Mouse (Mus musculus) heart, embryonic 13.5 days (tissue): ENCODE results near the gene Traf3ip2. TPM values are rescaled to one million over a fixed set of nuclear protein-coding genes. Genes with fewer than 3 reads are reported as not detected.

ENCODE experiments used
- ATAC-seq: fragments of 200-750 bp; cut with Nextera tagmentation; 2 replicates; pipeline ENCODE4 v1.8.0; 2017; ENCODE audit warnings: moderate TSS enrichment; ENCODE audit not compliant: insufficient number of reproducible peaks, low FRiP score, low TSS enrichment; ENCODE audit errors: extremely low read depth
- H3K27ac ChIP-seq: fragments of 300-500 bp; sonication (generic); replicated peaks from 2 replicates; pipeline ENCODE4 v1.5.1; 2015; ENCODE audit warnings: moderate library complexity, mild to moderate bottlenecking, inconsistent platforms
- H3K27me3 ChIP-seq: fragments of 300-500 bp; sonication (generic); replicated peaks from 2 replicates; pipeline ENCODE4 v1.6.1; 2015; ENCODE audit warnings: mild to moderate bottlenecking, inconsistent platforms
- H3K36me3 ChIP-seq: fragments of 300-500 bp; sonication (generic); 2 replicates; pipeline ENCODE4 v1.6.1; 2015; ENCODE audit warnings: mild to moderate bottlenecking, inconsistent platforms
- H3K4me1 ChIP-seq: fragments of 300-500 bp; sonication (generic); 2 replicates; pipeline ENCODE4 v1.6.1; 2015; ENCODE audit warnings: inconsistent platforms
- H3K4me2 ChIP-seq: fragments of 300-500 bp; sonication (generic); 2 replicates; pipeline ENCODE4 v1.6.1; 2015; ENCODE audit warnings: inconsistent platforms, mild to moderate bottlenecking, moderate library complexity
- H3K4me3 ChIP-seq: fragments of 300-500 bp; sonication (generic); 2 replicates; pipeline ENCODE4 v1.5.1; 2015; ENCODE audit warnings: moderate library complexity, mild to moderate bottlenecking, inconsistent platforms
- H3K9ac ChIP-seq: fragments of 300-500 bp; sonication (generic); 2 replicates; pipeline ENCODE4 v1.6.1; 2015; ENCODE audit warnings: inconsistent platforms, mild to moderate bottlenecking, moderate library complexity
- H3K9me3 ChIP-seq: fragments of 300-500 bp; sonication (generic); 2 replicates; pipeline ENCODE4 v1.6.1; 2016; ENCODE audit warnings: inconsistent platforms
- WGBS: fragments of 180-500 bp; shearing (Covaris S2); methylation state at CpG from one replicate; pipeline ENCODE4 v1.1.7; 2015; ENCODE audit warnings: mixed read lengths; 5-methylcytosine and 5-hydroxymethylcytosine counted together
- polyA plus RNA-seq: library from polyadenylated mRNA; unstranded; fragments of >200 nt; fragmentation: Nextera tagmentation; extraction: Ambion mirVana; gene quantifications from 2 replicates; pipeline ENCODE4 v1.2.1, GENCODE M21; 2015

Gene Traf3ip2
- polyA plus RNA-seq: 10.1 and 10.3 TPM in 2 replicates

DNA sequence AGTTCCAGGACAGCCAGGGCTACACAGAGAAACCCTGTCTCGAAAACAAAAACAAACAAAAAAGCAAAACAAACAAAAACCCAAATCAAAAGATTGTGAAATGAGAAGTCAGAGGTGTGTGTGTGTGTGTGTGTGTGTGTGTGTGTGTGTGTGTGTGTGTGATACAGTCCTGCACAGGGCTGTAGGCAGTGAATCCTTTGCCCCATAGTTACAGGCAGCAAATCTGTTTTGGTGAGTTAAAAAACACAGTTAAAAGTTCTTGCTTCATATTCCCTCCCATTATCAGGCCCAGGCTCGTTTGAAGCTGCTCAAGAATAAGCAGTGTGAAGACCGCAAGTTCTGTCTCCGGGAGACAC is at the start of gene Traf3ip2:
Gene Traf3ip2 (plus strand): TSS at position 302 of the 356 bp plus-strand sequence.
- ATAC-seq: no peak
- H3K4me1 ChIP-seq: peaks cover 46% of the 10 kb centered on the region
- peaks cover 9% of the 10 kb centered on the region for H3K36me3 ChIP-seq
- H3K27me3 ChIP-seq: no peaks in the 10 kb centered on the region
- H3K9ac ChIP-seq: peak within 1 kb of the TSS; percentile 87
- H3K27ac ChIP-seq: peak within 1 kb of the TSS; percentile 96
- H3K4me3 ChIP-seq: peak within 1 kb of the TSS; percentile 63
- H3K4me2 ChIP-seq: peak within 1 kb of the TSS; percentile 79
- peaks cover 11% of the 10 kb centered on the region for H3K9me3 ChIP-seq
- 13% methylated on average over 4 of the region's 4 CpGs for WGBS

DNA sequence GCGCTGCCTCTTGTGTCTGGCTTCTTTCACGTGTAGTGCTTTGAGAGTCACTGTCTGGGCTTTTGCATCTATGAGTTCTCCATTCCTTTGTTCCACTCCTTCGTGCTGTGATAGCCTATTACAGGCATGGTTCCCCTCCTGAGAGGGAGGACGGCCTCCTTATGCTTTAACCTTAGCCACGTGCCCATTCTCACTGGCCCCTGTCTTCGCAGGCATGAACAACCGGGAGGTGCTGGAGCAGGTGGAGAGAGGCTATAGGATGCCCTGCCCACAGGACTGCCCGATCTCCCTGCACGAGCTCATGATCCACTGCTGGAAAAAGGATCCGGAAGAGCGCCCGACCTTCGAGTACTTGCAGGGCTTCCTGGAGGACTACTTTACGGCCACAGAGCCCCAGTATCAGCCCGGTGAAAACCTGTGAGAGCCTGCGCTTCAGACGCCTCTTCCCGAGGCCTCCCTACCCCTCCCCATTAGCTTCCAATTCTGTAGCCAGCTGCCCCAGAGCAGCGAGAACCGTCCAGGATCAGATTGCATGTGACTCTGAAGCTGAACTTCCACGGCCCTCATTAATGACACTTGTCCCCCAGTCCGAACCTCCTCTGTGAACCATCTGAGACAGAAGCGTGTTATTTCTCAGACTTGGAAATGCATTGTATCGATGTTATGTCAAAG is 49.0 kb upstream of the Traf3ip2 start:
- Histone ChIP-seq H3K36me3 (0 out of 2 replicates have a peak, but pooled peaks cover 15% of the 10 kb centered on the region), H3K27me3 (no peaks in the 10 kb centered on the region), H3K27ac (peak overlapping the region; percentile 24; the same call in 1 of the 2 replicates), H3K9me3 (no peaks in the 10 kb centered on the region), H3K4me3 (no peak overlapping the region), H3K9ac (peak overlapping the region; percentile 64), H3K4me2 (peak overlapping the region; percentile 42), H3K4me1 (peaks cover 52% of the 10 kb centered on the region)
- WGBS: 40% methylated on average over 24 of the region's 24 CpGs
- no peak for ATAC-seq

DNA sequence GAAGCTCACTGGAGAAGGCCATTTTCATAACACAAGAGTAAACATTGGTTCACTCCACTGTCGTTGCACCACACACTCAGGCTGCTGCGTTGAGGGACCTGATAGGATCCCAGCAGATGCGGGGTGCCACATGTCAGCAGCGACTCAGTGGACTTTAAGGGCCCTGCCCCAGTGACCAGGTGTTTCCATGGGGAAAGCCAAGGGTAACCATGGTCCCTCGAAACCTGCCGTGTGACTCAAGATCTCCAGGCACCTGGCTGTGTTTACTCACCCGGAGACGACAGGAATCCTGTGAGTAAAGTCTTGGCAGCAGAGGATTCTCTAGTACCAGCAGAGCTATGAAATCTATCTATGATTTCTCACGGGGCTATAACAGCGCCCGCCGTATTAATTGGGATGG is 45.8 kb upstream of the Traf3ip2 start:
- H3K27me3 ChIP-seq: no peaks in the 10 kb centered on the region
- 0 out of 2 replicates have a peak, but pooled peaks cover 15% of the 10 kb centered on the region for H3K36me3 ChIP-seq
- no peak overlapping the region for H3K9ac ChIP-seq
- H3K4me3 ChIP-seq: no peak overlapping the region
- 83% methylated on average over 12 of the region's 12 CpGs for WGBS
- no peak overlapping the region for H3K4me2 ChIP-seq
- ATAC-seq: no peak
- H3K27ac ChIP-seq: no peak overlapping the region
- H3K9me3 ChIP-seq: no peaks in the 10 kb centered on the region
- H3K4me1 ChIP-seq: peaks cover 52% of the 10 kb centered on the region

DNA sequence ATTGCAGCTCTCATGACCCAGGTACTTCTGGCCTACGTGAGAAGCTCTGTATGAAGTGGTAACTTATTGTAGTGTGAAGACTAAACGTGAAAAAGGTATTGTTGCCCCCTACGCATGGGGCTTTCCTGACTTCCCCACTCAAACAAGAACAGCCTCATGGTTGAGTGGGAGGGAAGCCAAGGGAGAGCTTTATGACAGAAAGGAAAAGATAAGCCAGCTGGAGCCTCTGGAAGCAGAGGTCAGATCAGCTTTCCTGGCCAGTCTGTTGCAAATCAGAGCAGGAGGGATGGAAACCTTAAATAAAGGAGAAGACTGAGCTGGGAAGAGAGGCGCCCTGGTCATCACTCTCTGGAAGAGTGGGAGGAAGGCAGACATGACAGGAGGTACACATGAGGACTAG is 43.7 kb upstream of the Traf3ip2 start:
- Histone ChIP-seq H3K36me3 (0 out of 2 replicates have a peak, but pooled peaks cover 15% of the 10 kb centered on the region), H3K4me1 (peaks cover 41% of the 10 kb centered on the region), H3K4me2 (no peak overlapping the region), H3K4me3 (no peak overlapping the region), H3K9ac (no peak overlapping the region), H3K9me3 (no peaks in the 10 kb centered on the region), H3K27me3 (no peaks in the 10 kb centered on the region), H3K27ac (peak overlapping the region; percentile 53)
- 48% methylated on average over 4 of the region's 4 CpGs for WGBS
- ATAC-seq: no peak

DNA sequence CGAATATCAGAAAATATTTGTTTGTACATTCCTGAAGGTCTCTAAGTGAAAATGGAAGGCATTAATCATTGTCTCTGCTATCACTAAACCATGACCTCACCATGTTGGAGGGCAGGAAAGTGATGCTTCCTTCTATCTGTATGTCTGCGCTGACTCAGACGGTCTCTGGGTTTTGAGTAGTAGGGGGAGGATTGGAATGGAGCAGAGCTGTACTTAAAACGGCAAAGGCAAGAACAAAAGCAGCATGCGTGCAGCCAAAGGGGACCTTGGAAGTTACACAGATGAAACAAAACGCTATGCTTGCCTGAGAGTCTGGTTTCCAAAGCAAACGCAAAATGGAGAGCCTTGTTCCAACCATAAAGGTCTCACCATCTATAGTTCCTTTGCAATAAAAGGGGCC is 41.7 kb upstream of the Traf3ip2 start:
- no peaks in the 10 kb centered on the region for H3K9me3 ChIP-seq
- H3K4me2 ChIP-seq: no peak overlapping the region
- ATAC-seq: no peak
- H3K27me3 ChIP-seq: no peaks in the 10 kb centered on the region
- H3K27ac ChIP-seq: peak overlapping the region; percentile 58
- WGBS: 27% methylated on average over 7 of the region's 7 CpGs
- 0 out of 2 replicates have a peak, but pooled peaks cover 4% of the 10 kb centered on the region for H3K36me3 ChIP-seq
- peaks cover 41% of the 10 kb centered on the region for H3K4me1 ChIP-seq
- H3K4me3 ChIP-seq: no peak overlapping the region
- H3K9ac ChIP-seq: no peak overlapping the region

DNA sequence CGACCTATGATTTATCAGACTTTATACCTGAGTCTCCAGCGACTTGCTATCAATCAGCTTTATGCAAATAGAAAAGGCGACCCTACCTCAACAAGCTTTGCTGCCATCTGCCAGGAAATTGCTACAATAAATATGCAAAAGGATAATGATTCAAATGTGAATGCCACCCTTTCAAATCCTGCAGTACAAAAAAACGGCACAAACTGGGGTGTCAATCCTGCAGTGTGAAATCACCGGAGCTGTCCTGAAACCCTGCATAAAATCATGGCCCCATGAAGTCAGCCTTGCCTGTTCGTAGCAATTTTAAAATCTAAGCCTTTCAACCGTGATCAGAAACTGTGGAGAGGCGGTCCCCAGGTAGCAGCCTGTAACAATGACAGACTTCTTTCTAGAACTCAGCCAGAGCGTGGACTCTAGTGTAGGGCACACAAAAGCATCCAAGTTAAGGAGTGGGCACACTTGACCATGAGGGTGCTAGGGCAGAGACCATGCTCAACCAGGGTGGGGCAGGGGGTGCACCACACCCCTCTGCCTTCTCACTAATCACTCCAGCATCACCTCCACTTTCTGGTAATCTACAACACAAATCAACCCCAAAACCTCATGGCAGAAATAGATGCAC is 40.6 kb upstream of the Traf3ip2 start:
- H3K27ac ChIP-seq: no peak overlapping the region
- no peak overlapping the region for H3K9ac ChIP-seq
- 0 out of 2 replicates have a peak, but pooled peaks cover under 1% of the 10 kb centered on the region for H3K36me3 ChIP-seq
- H3K4me1 ChIP-seq: peaks cover 41% of the 10 kb centered on the region
- H3K27me3 ChIP-seq: no peaks in the 10 kb centered on the region
- no peaks in the 10 kb centered on the region for H3K9me3 ChIP-seq
- 68% methylated on average over 9 of the region's 9 CpGs for WGBS
- H3K4me2 ChIP-seq: no peak overlapping the region
- no peak overlapping the region for H3K4me3 ChIP-seq
- ATAC-seq: no peak

DNA sequence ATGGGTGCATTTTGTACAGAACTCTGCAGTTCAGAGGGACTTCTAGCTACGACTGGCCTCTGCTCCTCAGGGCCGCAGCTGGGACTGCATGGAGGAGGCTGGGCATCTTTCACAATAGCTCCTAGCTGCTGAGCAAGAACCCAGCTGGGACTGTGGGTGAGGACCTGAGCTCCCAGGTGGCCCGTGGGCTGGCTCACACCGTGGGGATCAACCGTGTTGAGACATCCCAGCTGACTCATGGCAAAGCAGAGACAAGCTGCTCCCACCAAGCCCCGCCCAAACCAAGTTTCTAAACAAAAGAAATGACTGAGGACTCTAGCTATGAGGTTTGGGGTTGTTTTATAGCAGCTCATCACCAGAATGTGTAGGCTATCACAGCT is 40.1 kb upstream of the Traf3ip2 start:
- 45% methylated on average over 6 of the region's 6 CpGs for WGBS
- no peaks in the 10 kb centered on the region for H3K27me3 ChIP-seq
- no peak overlapping the region for H3K4me3 ChIP-seq
- no peak overlapping the region for H3K9ac ChIP-seq
- no peak overlapping the region for H3K4me2 ChIP-seq
- peaks cover 41% of the 10 kb centered on the region for H3K4me1 ChIP-seq
- no peaks in the 10 kb centered on the region for H3K9me3 ChIP-seq
- H3K36me3 ChIP-seq: no peaks in the 10 kb centered on the region
- no peak overlapping the region for H3K27ac ChIP-seq
- no peak for ATAC-seq

DNA sequence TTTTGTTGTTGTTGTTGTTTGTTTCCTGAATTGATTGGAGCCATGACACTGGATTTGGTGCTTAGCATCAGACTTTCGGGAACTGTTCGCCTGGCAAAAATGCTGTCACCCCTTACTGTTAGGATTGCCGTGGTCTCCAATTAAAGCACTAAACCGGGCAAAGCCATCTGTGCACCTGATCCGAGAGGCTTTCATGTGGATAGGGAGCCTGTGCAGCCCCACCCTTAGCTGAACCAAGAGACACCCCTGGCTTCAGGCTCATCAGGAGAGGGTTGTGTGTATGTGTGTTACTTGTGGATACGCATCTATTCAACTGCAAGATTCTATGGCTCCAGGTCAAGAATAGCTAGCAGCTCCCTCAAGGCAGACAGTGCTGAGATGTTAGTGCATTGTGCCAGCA is 36.3 kb upstream of the Traf3ip2 start:
- no peak for ATAC-seq
- Histone ChIP-seq H3K9me3 (no peaks in the 10 kb centered on the region), H3K27ac (no peak overlapping the region), H3K4me3 (no peak overlapping the region), H3K4me1 (peaks cover 19% of the 10 kb centered on the region), H3K36me3 (no peaks in the 10 kb centered on the region), H3K4me2 (no peak overlapping the region), H3K9ac (no peak overlapping the region), H3K27me3 (no peaks in the 10 kb centered on the region)
- 81% methylated on average over 6 of the region's 6 CpGs for WGBS

DNA sequence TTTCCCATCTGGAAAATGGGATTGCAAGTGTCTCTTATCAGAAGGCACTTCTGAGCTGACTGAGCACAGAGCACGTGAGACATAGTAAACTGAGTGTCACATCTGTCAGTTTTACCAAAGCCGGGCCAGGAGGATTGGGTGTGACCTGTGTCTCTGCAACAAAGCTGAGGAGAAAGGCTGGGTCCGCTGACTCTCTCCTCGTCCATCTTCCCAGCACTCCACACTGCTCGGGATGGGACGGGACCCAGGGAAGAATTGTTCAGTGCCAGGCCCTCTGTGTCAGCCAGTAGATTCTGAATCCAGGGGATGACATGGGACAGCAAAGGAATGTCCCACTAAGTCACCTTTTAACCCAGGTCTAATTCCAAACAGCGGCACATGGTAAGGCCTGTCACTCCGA is 32.3 kb upstream of the Traf3ip2 start:
- Histone ChIP-seq H3K4me3 (no peak overlapping the region), H3K27ac (no peak overlapping the region), H3K4me1 (peaks cover 10% of the 10 kb centered on the region; the same call in 1 of the 2 replicates), H3K36me3 (no peaks in the 10 kb centered on the region), H3K27me3 (no peaks in the 10 kb centered on the region), H3K4me2 (no peak overlapping the region), H3K9ac (no peak overlapping the region), H3K9me3 (no peaks in the 10 kb centered on the region)
- ATAC-seq: no peak
- WGBS: 57% methylated on average over 8 of the region's 8 CpGs

DNA sequence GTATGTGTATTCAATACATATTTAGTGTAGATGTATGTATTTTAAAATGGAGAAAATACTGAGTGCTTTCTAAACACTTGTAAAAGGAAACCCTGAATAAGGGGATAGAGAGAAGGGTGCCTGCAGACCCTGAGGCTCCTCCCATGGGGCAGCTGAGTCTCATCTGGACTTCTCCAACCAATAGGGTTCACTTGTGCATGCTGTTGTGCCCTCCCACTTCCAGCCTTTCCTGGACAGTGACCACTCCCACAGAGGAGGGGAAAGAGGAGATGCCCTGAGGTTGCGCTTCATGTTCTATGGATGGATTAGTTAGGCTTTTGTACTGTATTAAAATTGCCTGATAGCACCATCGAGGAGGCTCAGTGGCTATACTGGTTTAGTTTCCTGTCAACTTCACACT is 30.3 kb upstream of the Traf3ip2 start:
- no peak overlapping the region for H3K4me2 ChIP-seq
- H3K36me3 ChIP-seq: no peaks in the 10 kb centered on the region
- no peak overlapping the region for H3K4me3 ChIP-seq
- no peaks in the 10 kb centered on the region for H3K9me3 ChIP-seq
- peaks cover 19% of the 10 kb centered on the region for H3K4me1 ChIP-seq
- WGBS: 83% methylated on average over 2 of the region's 2 CpGs
- H3K9ac ChIP-seq: no peak overlapping the region
- H3K27me3 ChIP-seq: no peaks in the 10 kb centered on the region
- no peak overlapping the region for H3K27ac ChIP-seq
- no peak for ATAC-seq

DNA sequence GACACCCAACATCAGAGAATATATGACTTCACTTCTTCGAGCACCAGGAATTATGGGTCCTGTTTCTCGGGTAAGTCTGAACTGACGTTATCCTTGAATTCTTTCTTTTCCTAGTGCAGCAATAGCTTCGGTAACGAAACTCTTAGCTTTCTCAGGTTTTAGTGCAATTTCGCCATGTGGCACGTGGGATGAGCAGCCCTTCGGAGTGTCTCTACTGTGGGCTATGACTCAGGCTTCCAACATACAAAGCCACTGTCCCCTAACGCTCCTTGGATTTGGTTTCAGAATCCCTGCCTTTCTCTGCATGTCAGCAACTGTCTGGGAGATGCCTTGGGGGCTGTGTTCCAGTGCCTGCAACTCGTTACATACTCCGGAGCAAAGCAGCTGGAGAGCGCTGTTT is 29.0 kb upstream of the Traf3ip2 start:
- no peak for ATAC-seq
- Histone ChIP-seq H3K4me2 (no peak overlapping the region), H3K4me1 (peaks cover 23% of the 10 kb centered on the region), H3K27ac (no peak overlapping the region), H3K9me3 (no peaks in the 10 kb centered on the region), H3K36me3 (no peaks in the 10 kb centered on the region), H3K9ac (no peak overlapping the region), H3K4me3 (no peak overlapping the region), H3K27me3 (no peaks in the 10 kb centered on the region)
- WGBS: 76% methylated on average over 12 of the region's 12 CpGs
